Mouse (Mus musculus) midbrain, postnatal 0 days (tissue): ENCODE data around the gene Itgb1. TPM values are rescaled to one million over a fixed set of nuclear protein-coding genes. Genes with fewer than 3 reads are reported as not detected.

ENCODE experiments used
- ATAC-seq: fragments of 200-750 bp; cut with Nextera tagmentation; 2 replicates; pipeline ENCODE4 v1.8.0; 2017; ENCODE audit warnings: moderate number of reproducible peaks, mild to moderate bottlenecking, moderate TSS enrichment, moderate library complexity; ENCODE audit not compliant: low FRiP score
- DNase-seq: peaks from one replicate; pipeline ENCODE4 v3.0.0-alpha.2; 2015; ENCODE audit warnings: low spot score
- H3K27ac ChIP-seq: fragments of 300-500 bp; sonication (generic); 2 replicates; pipeline ENCODE4 v1.5.1; 2014; ENCODE audit warnings: low read depth, mild to moderate bottlenecking, low read length, mixed read lengths
- H3K27me3 ChIP-seq: fragments of 300-500 bp; sonication (generic); 2 replicates; pipeline ENCODE4 v1.6.1; 2014; ENCODE audit warnings: low read length, control low read depth, mixed read lengths; ENCODE audit not compliant: insufficient read depth
- H3K36me3 ChIP-seq: fragments of 300-500 bp; sonication (generic); 2 replicates; pipeline ENCODE4 v1.6.1; 2014; ENCODE audit warnings: low read length, control low read depth, mixed read lengths; ENCODE audit not compliant: insufficient read depth
- H3K4me1 ChIP-seq: fragments of 300-500 bp; sonication (generic); 2 replicates; pipeline ENCODE4 v1.6.1; 2014; ENCODE audit warnings: mild to moderate bottlenecking, control low read depth, antibody characterized with exemption, low read length, mixed read lengths; ENCODE audit not compliant: insufficient read depth
- H3K4me2 ChIP-seq: fragments of 300-500 bp; sonication (generic); 2 replicates; pipeline ENCODE4 v1.6.1; 2014; ENCODE audit warnings: low read depth, mild to moderate bottlenecking, low read length, mixed read lengths; ENCODE audit not compliant: poor library complexity, severe bottlenecking
- H3K4me3 ChIP-seq: fragments of 300-500 bp; sonication (generic); 2 replicates; pipeline ENCODE4 v1.5.1; 2014; ENCODE audit warnings: low read depth, mild to moderate bottlenecking, low read length, moderate library complexity
- H3K9ac ChIP-seq: fragments of 300-500 bp; sonication (generic); replicated peaks from 2 replicates; pipeline ENCODE4 v1.6.1; 2014; ENCODE audit warnings: mild to moderate bottlenecking, low read length, moderate library complexity, mixed read lengths; ENCODE audit not compliant: poor library complexity, severe bottlenecking
- H3K9me3 ChIP-seq: fragments of 300-500 bp; sonication (generic); 2 replicates; pipeline ENCODE4 v1.6.1; 2016; ENCODE audit warnings: low read length, control low read depth
- CTCF ChIP-seq: IDR thresholded peaks from 2 replicates; pipeline ENCODE4 v1.5.1; 2016; ENCODE audit warnings: antibody characterized with exemption, mild to moderate bottlenecking
- WGBS: fragments of 180-500 bp; shearing (Covaris S2); extraction: QIAGEN DNeasy Blood & Tissue Kit; methylation state at CpG from one replicate; pipeline ENCODE4 v1.1.7; 2014; 5-methylcytosine and 5-hydroxymethylcytosine counted together
- polyA plus RNA-seq: library from polyadenylated mRNA; unstranded; fragments of >200 nt; fragmentation: Nextera tagmentation; extraction: Ambion mirVana; gene quantifications from 2 replicates; pipeline ENCODE4 v1.2.1, GENCODE M21; 2015
- total RNA-seq: library from RNA; depleted of rRNA; stranded (reverse); fragments of >200 nt; gene quantifications from 2 replicates; pipeline ENCODE4 v1.2.3, GENCODE M21; 2014

The Itgb1 gene
- total and polyA plus RNA-seq, 2 experiments from 2014 or later = 56.1 to 59.7 TPM

- Histone ChIP-seq H3K27me3 (no peaks in the 10 kb centered on the region), H3K36me3 (peaks cover 17% of the 10 kb centered on the region), H3K4me3 (no peak overlapping the region), H3K9me3 (no peaks in the 10 kb centered on the region), H3K4me1 (no peaks in the 10 kb centered on the region), H3K4me2 (no peak overlapping the region), H3K27ac (no peak overlapping the region), H3K9ac (no peak overlapping the region)
- ATAC-seq = no peak
- TF ChIP-seq CTCF = peak; percentile 85
- WGBS = 51% methylated on average over 3 of the region's 3 CpGs
- DNase-seq = peak; percentile 77
Observed at GRCm38 (mm10) chr8:128709261-128709660, 23.8 kb downstream of the Itgb1 start.

GRCm38 (mm10) chr8:128716184-128716583 lies 30.7 kb downstream of the Itgb1 start:
- no peaks in the 10 kb centered on the region for H3K27me3 ChIP-seq
- no peak overlapping the region for H3K4me3 ChIP-seq
- no peak for TF ChIP-seq CTCF
- no peak for ATAC-seq
- no peaks in the 10 kb centered on the region for H3K9me3 ChIP-seq
- no peak for DNase-seq
- peaks cover 38% of the 10 kb centered on the region for H3K36me3 ChIP-seq
- no peak overlapping the region for H3K4me2 ChIP-seq
- no peak overlapping the region for H3K27ac ChIP-seq
- H3K9ac ChIP-seq = no peak overlapping the region
- no peaks in the 10 kb centered on the region for H3K4me1 ChIP-seq

- no peaks in the 10 kb centered on the region for H3K27me3 ChIP-seq
- peak; percentile 83 for TF ChIP-seq CTCF
- peaks cover 36% of the 10 kb centered on the region for H3K36me3 ChIP-seq
- no peak overlapping the region for H3K9ac ChIP-seq
- H3K4me3 ChIP-seq = no peak overlapping the region
- peak; percentile 77 for DNase-seq
- no peak overlapping the region for H3K4me2 ChIP-seq
- WGBS = 50% methylated on average over 1 of the region's 1 CpGs
- no peaks in the 10 kb centered on the region for H3K4me1 ChIP-seq
- ATAC-seq = no peak
- H3K9me3 ChIP-seq = no peaks in the 10 kb centered on the region
- H3K27ac ChIP-seq = no peak overlapping the region
Observed at GRCm38 (mm10) chr8:128724819-128725218, 39.4 kb downstream of the Itgb1 start.

- Histone ChIP-seq H3K9ac (no peak overlapping the region), H3K9me3 (no peaks in the 10 kb centered on the region), H3K27ac (no peak overlapping the region), H3K4me1 (no peaks in the 10 kb centered on the region), H3K27me3 (no peaks in the 10 kb centered on the region), H3K4me2 (no peak overlapping the region), H3K4me3 (no peak overlapping the region), H3K36me3 (peaks cover 25% of the 10 kb centered on the region)
- no peak for DNase-seq
- TF ChIP-seq CTCF = no peak
- WGBS = 29% methylated on average over 1 of the region's 1 CpGs
- ATAC-seq = no peak
Observed at GRCm38 (mm10) chr8:128727213-128727612, 41.8 kb downstream of the Itgb1 start.

GRCm38 (mm10) chr8:128732254-128732653 lies 46.8 kb downstream of the Itgb1 start:
- ATAC-seq (no peak; the same call in 1 of the 2 replicates), DNase-seq (peak; percentile 26)
- Histone ChIP-seq H3K4me3 (no peak overlapping the region), H3K27ac (no peak overlapping the region), H3K9ac (no peak overlapping the region), H3K36me3 (peaks cover 17% of the 10 kb centered on the region; the same call in 1 of the 2 replicates), H3K4me2 (no peak overlapping the region), H3K27me3 (no peaks in the 10 kb centered on the region), H3K9me3 (no peaks in the 10 kb centered on the region), H3K4me1 (no peaks in the 10 kb centered on the region)
- WGBS = 7% methylated on average over 2 of the region's 2 CpGs
- no peak for TF ChIP-seq CTCF

GRCm38 (mm10) chr8:128734118-128734517 lies 48.7 kb downstream of the Itgb1 start:
- Histone ChIP-seq H3K27ac (no peak overlapping the region), H3K27me3 (no peaks in the 10 kb centered on the region), H3K4me1 (no peaks in the 10 kb centered on the region), H3K4me2 (no peak overlapping the region), H3K4me3 (no peak overlapping the region), H3K36me3 (peaks cover 14% of the 10 kb centered on the region; the same call in 1 of the 2 replicates), H3K9me3 (no peaks in the 10 kb centered on the region), H3K9ac (no peak overlapping the region)
- TF ChIP-seq CTCF = no peak
- no peak for ATAC-seq
- no peak for DNase-seq
- 94% methylated on average over 3 of the region's 3 CpGs for WGBS
